Mouse (Mus musculus) induced T-regulatory cell, adult 2 months (primary cell): ENCODE measurements around the gene Cenpn.

Experiments used
- DNase-seq: peaks from one replicate; pipeline ENCODE4 v3.0.0-alpha.2; 2012; ENCODE audit warnings: low read depth

Gene Cenpn

GRCm38 (mm10) chr8:116921337-116922059 is at the start of gene Cenpn, which contains the start of gene Cmc2:
Cenpn (plus strand) TSS chr8:116921730.
Cmc2 (minus strand) TSS chr8:116921455.
- DNase-seq = peak; percentile 99

DNA sequence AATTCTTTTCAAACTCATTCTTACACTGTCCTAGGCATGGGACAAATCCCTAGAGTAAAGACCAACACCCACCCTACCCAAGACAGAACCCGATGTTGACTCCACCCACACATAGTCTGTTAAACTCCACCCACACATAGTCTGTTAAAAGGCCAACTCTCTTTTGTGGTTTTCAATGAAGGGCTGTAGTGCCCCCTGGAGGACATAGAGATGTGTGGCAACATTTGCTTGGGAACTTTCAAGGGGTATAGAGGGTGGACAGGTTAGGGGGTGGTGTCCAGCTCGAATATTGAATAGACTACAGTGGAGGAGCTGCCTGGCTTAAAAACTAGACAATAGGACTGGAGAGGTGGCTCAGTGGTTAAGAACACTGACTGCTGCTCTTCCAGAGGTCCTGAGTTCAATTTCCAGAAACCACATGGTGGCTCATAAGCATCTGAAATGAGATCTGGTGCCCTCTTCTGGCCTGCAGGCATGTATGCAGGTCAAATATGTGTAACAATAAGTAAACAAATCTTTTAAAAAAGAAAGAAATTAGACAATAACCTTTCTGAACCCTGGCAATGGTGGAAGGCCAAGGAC is 48.7 kb upstream of the Cenpn start:
- DNase-seq = peak; percentile 66

GRCm38 (mm10) chr8:116873586-116873985 is 47.9 kb upstream of the Cenpn start:
- DNase-seq = no peak

DNA sequence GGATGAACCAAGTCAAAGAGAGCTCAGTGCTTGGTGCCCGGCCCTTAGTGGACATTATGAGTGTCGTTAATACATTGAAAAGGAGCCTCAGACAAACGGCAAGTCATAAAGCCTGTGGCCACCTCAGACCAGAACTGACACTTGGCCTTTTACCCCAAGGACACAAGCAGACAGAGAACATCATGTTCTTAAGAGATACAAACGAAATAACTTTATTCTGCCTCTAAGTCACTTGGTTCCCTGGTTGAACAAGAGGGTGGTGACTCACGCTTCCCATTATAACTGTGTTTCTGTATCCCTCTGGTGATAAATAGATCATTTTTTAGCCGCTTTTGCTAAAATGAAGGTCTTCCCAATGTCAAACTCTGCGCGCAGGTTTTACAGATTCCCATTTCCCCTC is 47.5 kb upstream of the Cenpn start:
- no peak for DNase-seq

DNA sequence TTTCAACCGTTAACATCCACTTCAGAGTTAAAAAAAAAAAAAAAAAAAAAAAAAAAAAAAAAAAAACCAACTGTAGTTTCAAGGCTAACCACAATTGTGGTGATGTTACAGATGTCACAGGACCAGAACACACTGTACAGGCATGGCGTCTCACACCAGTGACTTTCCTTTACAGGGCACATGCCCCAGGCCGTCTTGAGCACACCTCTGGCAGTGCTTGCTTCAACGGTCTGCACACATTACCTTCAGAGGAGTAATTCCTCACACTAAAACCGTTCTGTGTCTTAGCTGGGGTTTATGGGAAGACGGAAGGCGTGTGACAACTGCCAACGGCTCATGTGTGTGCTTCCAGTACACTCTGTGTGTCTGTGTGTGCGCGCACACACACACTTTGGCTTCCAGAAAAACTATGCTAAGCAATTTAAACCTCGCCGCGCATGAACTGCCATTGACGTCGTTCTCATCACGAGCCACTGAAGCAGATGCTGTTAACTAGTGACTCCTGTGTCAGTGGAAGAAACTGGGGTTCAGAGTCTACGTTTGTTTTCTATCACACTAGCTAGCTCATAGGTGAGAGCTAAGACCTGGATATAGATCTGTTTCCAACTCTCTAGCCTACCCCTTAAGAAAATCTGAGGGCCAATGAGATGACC is 45.6 kb upstream of the Cenpn start:
- peak; percentile 25 for DNase-seq

- DNase-seq = no peak
Measured at GRCm38 (mm10) chr8:116881396-116881795, 40.1 kb upstream of the Cenpn start.

DNA sequence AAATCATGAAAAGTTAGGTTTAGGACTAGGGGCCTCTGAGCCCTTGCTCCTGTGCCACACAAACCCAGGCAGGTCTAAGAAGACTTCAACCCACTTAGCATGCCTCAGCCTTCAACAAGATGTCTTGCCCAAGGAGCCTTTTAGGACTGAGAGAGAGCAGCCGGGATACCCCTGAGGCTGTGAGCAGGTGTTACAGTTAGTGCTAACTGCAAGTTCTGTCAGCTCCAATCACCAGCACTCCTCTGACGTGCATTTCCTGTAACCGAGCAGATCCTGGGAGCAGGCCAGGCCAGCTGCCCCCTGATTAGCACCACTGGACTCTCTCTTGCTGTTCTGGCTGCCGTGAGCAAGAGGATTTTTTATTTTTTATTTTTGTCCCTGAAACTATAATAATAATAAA is 33.7 kb upstream of the Cenpn start:
- DNase-seq = no peak

GRCm38 (mm10) chr8:116891446-116891845 is 30.1 kb upstream of the Cenpn start:
- no peak for DNase-seq

DNA sequence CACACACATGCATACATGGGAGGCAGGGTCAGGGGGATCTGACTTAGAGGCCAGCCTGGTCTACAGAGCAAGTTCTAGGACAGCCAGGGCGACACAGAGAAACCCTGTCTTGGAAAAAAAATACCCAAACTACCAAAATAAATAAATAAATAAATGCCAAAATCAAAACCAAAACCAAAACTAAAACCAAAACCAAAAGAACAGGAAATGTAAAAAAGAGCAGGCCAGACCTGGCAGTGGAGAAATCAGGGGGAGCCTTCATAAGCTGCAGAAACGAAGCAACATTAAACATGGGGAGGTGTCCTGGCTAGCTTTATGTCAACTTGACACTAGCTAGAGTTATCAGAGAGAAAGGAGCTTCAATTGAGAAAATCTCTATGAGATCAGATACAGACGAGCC is 29.4 kb upstream of the Cenpn start:
- DNase-seq = peak; percentile 70

DNA sequence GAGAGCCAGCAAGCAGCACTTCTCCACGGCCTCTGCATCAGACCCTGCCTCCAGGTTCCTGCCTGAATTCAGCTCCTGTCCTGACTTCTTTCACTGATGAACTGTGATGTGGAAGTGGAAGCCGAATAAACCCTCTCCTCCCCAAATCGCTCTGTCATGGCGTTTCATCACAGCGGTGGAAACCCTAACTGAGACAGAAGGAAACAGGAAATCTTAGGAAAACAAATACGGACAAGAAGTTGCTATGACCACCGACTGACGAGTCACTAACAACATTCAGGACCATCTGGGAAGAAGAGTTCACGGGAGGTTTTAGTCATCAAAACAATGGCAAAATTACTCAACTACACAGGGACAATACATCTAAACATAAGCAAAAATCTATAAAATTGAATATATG is 28.9 kb upstream of the Cenpn start:
- no peak for DNase-seq

DNA sequence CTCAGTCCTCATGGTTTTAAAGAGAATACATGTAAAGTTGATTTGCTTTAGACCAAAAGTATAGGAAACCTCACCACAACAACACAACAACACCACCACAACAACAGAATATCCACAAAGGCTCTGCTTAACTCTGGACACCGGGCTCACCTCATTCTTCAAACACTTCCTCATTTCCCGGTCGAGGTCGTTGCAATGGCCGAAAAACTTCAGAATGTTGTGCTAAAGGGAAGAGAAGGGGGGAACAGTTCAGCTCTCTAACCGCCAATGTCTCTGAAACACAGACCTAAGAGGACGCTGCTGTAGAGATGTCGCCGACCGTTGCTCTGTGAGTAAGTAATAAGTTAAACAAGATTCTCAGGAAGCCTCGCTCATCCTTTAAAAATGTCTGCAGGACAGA is 27.6 kb upstream of the Cenpn start:
- DNase-seq = no peak

GRCm38 (mm10) chr8:116895521-116895920 is 26.0 kb upstream of the Cenpn start:
- no peak for DNase-seq

- DNase-seq = no peak
Measured at GRCm38 (mm10) chr8:116904736-116905135, 16.8 kb upstream of the Cenpn start.

GRCm38 (mm10) chr8:116905252-116905651 is 16.3 kb upstream of the Cenpn start:
- peak; percentile 32 for DNase-seq

- DNase-seq = peak; percentile 46
Measured at GRCm38 (mm10) chr8:116905836-116906235, 15.7 kb upstream of the Cenpn start.

- no peak for DNase-seq
Measured at GRCm38 (mm10) chr8:116921005-116921336, 559 bp upstream of the Cenpn start.

DNA sequence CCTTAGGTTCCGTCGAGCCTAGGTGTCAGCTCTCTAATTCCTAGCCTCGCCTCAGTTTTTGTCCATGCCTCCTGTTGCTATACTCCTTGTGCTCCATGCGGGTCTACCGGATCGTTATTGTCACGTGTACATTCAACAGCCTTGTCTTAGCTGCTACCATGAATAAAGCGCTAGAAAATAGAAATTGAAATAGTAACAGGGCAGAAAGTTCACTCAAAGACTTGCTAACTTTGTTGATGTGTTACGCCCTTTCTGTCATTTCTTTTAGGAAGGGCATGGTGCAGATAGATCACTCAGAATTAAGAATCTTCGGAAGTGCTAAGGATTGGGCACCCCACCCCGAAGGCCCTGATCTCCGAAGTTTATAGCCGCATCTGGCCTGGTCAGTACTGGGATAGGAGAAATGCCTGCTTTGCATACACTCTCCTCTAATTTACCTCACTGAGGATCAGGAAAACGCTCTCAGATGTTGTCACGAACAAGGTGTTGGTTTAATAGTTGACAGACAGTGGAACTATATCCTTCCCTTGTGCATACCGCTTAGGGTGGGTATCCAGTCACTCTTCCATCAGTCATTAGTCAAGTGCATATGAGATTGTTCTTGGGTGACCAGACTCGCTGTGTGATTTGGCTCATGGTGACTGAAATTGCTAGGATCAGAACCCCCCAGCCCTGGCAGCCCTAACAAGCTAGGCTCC is 679 bp downstream of the Cenpn start:
- no peak for DNase-seq

DNA sequence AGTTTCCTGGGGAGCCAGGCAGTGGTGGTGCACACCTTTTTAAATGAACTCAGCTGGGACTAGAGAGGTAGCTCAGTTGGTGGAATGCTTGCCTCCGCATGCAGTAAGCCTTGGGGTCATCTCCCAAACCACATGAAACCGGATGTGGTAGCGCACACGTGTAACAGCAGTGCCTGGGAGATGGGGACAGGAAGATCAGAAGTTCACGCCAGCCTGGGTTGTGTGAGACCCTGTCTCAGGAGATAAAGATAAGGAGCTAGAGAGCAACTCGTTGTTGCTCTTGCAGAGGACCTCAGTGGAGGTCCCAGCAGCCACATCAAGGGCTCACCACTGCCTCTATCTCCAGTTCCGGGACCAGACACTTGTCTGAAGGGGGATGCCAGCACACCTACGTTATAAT is 2.0 kb downstream of the Cenpn start:
- peak; percentile 75 for DNase-seq

- DNase-seq = peak; percentile 72
Measured at GRCm38 (mm10) chr8:116927880-116928279, 6.3 kb downstream of the Cenpn start.

GRCm38 (mm10) chr8:116928588-116928987 is 7.1 kb downstream of the Cenpn start:
- peak; percentile 34 for DNase-seq

DNA sequence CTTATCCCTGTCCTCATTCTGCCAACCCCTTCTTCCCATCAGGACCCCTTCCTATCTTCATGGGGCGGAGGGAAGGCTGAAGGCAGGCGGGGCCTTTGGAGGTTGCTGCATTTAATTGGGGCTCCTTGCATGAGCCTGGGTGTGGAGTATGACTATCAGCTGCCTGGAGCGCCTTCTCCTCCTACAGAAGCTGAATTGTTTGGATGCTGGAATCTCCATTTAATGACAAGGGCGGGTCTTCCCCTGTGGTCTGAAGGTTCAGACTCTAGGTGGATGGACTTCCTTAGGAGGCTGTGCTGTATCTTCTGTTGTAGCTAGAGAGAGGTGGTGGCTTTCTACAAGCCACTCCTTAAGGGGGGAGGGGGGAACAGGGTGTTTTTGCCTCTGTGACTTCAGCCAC is 13.4 kb downstream of the Cenpn start:
- no peak for DNase-seq

- DNase-seq = no peak
Measured at GRCm38 (mm10) chr8:116935506-116935905, 14.0 kb downstream of the Cenpn start.
